Mouse (Mus musculus) B cell, adult 2 months (primary cell): ENCODE results near the gene Cage1.

ENCODE experiments used
- DNase-seq, 2 experiments: peaks; one replicate each; pipeline ENCODE4 v3.0.0; 2022

Gene Cage1

DNA sequence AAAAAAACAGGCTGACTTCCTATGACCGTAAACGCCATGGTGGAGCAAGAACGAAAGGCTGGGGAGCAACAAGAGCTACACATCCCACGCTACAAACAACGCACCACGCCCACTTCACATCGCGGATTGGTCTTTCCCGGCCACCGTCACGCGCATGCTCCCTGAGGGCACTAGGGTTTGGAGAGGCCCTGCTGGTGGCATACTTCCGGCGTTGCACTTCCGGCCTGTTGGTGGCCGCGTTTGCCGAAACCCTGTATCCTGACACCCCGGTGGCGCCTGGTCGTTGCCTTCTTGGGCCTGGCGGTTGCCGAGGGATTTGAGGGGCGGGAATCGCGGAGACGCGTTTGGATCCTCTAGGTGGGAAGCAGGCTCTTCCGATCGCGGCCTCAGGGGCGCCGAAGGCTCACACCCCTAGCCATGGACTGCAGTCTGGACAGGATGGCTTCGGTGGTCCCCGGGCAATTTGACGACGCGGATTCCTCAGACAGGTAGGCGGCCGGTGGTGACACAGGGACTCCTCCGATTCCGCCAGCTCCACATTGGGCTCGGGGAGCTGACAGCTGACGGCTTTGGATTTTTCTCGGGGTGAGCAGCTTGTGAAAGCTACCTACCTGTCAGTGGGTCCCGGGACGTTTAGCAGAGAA lies at the start of gene Cage1:
Gene Cage1, minus strand, starts transcription at position 26 of the 644 bp plus-strand sequence.
- DNase-seq = peak; percentile 97 to 98

DNA sequence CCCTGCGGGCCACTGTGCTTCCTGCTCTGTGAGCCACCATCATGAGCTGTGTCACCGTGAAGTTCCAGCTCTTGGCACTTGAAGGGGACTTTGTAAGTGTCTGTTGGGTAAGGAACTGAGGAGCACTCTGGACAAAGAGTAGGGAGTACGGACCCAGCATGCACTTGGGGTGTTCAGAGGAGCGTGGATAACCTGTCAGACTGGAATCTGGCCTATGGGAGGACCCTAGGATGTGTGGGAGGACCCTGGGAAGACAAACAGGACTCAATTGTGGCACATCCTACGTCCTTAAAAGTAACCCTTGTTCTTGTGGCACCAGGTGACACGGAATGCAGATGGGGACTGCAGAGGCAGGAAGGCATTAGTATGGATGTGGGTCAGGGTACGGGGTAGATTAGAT lies 44.3 kb upstream of the Cage1 start:
- no peak for DNase-seq

DNA sequence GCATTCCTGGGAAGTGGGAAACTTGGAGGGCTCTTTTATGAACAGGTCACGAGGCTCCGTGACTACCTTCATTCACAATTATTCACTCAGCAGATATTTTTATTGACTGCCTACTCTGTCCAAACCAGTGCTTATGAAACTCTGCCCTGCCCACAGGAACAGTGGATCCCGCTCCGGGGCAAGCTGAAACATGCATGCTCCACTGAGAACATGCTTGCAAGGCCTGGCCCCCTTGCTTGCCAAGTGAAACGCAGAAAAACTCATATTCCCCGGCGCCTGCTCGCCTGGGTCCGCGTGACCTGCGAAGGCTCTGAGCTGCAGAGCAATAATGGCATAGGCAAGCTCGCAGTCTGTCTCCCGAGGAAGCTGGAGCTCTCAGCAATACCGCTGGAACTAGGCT lies 43.9 kb upstream of the Cage1 start:
- DNase-seq = no peak

DNA sequence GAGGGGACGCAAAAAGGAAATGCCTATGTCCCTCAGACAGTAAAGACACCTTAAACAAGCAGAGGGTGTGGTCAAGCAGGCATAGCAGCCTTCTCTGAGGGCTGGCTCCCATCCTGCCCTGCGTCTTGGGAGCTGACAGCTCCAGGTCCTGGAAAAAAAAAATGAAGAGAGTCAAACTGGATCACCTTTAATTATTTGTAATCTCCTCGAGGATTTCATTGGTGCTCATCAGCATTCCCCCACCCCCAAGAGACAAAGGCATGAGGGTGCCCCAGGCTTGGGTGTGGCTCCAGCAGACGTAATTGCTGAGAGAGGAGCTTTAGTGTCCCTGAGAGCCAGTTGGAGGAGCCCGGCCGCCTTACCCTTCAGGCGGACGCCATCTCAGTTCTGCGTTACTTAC lies 43.1 kb upstream of the Cage1 start:
- no peak for DNase-seq

DNA sequence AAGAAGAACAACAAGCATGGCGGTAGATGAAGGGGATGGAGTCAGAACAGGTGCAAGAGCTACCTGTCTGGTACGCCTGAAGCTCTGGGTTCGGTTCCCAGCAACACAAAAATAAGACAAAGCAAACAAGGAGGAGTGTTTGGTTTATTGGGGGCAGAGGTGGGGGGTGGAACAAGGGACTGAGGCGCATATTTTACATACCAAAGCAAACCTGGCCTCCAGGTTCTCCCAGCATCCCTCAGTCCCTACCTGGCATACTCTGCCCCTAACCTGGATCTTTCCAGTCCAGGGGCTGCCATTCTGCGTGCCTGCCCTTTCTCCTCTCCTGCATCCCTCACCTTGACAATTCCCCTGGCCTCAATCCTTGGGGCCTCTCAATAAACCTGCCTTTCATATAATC lies 42.5 kb upstream of the Cage1 start:
- DNase-seq = no peak

DNA sequence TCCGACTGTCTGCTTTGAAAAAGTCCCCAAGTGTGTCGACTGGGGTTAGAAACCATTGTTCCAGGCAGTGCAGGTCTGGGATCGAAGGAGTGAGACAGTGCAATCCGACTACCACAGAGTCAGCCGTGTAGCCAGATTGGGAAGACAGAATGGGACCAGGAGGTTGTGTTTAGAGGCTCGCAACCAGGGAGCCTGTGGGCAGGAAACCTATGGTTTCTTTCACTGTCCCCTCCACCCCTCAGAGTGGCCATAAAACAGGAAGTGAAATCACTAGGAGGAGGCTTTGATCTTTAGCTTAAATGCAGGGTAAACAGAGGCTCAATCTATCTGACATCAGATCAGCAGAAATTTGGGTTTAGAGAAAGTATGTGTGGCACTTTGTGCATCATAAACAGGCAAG lies 42.0 kb upstream of the Cage1 start:
- DNase-seq = peak; percentile 12 to 23

DNA sequence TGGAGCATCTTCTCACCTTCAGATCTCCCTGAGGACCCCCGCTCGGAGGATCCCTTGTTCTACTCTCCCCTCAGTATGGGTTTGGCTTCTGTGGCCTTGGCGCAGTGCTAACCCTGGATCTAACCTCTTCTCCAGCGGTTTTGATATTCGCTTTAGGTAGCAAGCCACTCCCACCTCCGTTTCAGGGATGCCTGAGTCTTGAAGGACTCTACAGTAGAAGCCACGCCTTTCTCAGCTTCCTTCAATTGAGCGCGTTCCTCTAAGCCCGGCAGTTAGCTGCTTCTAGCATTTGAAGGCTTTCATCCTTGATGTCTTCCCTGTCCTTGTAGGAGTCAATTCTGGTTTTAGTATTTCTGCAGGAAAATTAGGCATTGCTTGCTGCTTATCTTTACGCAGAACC lies 40.2 kb upstream of the Cage1 start:
- DNase-seq = peak; percentile 3 to 12

DNA sequence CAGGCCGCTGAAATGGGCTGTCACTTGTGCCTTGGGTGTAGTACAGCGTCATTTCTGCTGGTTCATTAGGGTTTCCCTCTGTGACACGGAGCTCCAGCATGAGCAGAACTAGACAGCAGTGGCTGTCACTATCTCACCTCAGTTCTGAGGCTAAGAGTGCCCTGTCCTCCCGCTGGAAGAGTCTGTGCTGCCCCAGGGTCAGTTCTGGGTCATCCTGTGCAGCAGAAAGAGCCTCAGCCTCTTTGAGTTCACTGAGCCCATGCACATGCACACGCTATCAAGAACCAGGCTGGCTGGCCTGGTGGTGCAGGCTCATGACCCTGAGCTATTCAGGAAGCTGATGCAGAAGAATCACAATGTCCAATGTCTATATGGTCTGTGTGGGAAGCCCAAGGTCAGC lies 37.5 kb upstream of the Cage1 start:
- DNase-seq = no peak

DNA sequence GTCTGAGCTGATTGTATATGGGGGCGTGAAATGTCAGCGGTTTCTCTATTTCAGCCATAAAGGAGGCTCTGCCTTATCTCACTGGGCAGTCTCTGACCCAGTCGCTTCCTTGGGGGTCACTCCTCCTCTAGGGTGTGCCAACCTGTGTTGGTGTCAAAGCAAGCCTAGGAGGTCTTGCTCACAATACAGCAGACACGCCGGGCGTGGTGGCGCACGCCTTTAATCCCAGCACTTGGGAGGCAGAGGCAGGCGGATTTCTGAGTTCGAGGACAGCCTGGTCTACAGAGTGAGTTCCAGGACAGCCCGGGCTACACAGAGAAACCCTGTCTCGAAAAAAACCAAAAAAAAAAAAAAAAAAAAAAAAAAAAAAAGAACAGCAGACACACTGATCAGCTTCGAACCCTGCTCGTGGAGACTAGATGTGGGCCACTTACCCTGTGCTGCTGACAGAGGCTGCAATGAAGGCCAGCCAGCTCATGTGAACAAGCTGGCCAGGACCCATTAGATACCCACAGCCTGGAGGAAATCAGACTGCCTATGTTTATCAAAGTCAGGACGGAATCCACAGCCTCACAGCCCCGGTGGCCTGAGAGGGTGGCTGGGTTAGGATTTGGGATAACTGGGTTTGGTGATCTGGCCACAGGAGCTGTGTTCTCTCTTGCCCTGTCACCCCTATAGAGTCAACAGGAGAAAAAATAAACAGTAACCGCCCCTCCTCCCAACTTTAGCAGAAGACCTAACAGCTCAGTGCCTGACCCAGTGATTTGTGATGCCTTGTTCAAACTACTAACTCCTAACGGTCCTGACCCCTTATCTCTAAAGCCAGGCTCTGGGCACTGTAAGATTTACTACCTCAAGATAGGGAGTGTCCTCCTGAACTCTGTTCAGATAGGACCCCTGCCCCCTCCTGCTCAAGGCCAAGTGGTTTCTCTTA lies 36.8 kb upstream of the Cage1 start:
- no peak for DNase-seq

DNA sequence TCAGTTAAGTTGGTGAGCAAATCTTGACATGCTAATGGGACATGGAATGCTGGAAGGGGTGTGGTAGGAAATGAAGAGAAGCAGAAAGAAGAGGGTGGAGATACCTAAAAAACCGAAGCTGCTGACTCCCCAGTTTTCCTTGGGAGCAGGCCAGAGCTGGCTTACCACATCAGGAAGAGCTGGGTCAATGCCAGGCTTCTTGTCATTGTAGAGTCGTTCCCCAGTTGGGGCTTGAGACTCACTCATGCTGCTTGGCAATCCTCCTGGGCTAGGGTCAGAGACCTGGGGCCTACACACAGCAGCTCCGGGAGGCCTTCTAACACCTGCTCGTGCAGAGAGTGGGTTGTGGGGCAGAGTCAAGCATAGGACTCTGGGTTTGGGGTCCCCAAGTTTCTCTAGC lies 34.1 kb upstream of the Cage1 start:
- DNase-seq = no peak

DNA sequence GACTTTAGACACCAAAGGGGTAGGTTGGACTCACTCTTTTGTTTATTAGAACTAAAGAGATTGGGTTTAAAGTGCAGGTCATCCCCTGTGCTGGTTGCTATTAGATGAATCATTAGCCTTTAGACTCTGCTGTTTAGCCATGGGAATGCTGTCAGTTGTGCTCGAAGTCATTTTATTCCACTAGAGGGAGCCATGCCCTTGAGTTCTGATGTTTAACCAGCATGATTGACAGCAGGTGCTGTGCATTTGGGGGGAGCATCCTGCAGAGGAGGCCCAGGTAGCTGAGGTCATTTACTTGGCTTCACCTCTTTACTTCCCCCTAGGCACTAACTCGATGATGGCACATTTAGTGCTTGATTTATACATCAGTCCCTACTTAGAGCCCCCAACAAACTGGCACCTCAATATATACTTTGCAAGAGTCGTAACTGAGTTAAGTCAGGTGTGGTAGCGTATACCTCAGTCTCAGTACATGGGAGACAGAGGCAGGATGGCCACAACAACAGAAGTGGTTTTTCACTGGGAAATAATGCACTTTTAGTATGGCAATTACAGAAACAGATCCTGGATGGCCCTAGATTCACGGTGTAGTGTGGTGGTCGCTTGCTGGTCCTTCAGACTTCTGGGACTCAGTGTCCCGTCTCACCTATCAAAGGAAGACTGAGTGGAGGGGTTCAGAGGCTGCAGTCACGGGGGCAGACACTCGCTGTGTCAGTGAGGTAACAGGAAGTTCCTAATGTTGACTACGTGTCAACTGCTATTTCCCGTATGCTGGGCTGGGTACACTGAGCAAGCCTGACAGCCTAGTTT lies 28.2 kb upstream of the Cage1 start:
- DNase-seq = peak; percentile 53 to 63

DNA sequence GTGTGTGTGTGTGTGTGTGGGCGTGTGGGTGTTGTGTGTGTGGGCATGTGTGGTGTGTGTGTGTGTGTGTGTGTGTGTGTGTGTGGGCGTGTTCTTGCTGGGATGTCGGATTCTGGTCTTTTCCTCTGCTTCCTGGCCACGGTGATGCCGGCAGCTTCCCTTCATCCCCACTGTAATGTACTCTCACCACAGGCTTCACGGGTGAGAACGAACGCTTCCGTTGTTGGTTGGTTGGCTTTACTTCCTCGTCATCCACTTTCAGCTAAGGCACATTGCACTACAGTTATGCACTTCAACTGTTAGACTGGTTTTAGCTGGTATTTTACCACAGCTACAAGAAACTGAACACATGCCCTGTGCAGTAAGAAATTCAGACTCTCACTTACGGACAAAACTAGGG lies 25.8 kb upstream of the Cage1 start:
- peak in 1 of 2 experiments; percentile 12 for DNase-seq

DNA sequence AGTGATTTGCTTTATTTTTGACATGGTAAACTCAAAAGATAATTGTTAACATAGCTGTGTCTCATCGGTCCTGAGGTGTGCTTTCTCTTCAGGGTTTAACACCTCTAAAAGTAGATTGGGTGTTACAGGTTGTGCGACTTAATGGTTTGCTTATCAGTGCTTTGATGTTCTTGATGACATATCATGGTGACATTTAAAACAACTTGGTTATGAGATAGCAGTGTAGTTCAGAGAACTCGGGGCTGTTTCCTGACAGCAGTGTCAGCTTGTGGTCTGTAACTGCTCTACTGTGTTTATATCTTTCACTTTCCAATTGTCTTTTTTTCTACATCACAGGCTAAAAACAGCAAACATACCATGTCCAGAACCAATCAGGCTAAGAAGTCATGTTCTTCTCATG lies 13.0 kb upstream of the Cage1 start:
- no peak for DNase-seq

DNA sequence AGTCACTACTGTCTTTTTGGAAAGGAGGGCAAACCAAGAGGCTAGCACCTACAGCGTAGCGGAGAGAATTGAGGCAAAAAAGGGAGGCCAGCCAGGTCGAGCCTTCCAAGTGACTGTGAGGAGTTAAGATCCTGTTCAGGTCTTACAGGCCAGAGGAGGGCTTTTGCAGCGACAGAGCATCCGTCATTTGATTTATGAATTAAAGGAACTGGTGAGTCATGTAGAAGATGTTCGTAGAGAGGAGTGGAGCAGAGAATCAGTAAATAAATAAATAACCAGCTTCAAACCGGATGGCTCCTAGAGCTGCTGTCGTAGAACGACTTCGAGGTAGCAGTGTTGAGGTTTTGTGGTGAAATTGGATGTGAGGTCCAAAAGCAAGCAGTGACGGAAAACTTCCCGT lies 942 bp upstream of the Cage1 start:
- peak; percentile 34 to 42 for DNase-seq

DNA sequence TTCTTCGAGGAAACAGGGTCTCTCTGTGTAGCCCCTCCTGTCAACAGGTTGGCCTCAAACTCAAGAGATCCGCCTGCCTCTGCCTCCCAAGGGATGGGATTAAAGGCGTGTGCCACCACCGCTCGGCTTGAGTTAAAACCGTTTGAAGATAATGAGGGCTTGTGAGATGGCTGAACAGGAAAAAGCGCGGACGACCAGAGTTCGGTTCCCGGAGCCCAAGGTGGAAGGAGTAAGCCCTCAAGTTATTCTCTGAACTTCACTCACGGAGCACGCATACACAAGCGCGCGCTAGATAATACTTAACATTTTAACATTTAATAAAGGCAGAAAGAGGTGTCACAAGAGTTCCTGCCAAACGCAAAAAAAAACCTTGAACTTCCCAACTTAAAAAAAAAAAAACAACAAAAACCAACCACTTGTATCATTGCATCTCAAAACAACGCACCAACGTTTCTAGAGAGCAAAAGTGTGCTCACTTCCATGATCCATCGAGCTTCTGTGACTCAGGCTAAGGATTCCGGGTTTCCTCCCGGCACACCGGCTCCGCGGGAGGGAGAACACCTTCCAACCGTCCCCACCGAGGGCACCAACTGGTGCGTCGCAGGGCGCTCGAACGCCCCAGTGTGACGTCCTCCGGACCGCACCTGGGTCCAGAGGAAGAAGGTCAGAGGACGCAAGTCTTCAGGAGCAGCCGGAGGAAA lies 376 bp downstream of the Cage1 start, which contains the start of gene Riok1:
Gene Riok1, plus strand, starts transcription at position 653 of the 701 bp plus-strand sequence.
- DNase-seq = peak; percentile 31 to 34

DNA sequence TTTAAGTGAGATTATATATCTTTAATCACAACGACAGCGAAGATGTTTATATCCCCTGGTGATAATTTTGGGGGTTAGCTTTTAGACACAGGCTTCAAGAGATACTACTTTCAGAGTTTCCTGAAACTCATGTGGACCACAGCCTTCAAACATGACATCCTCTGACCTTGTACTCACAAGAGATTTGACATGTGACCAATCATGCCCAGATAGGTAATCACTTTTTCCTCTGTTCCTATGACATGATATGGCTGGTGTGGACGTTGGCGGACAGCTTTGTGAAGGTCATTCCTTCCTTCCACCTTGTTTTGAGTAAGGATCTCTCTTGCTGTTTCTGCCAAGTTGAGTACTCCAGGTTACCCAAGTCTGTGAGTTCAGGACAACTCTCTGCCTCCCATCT lies 8.5 kb downstream of the Cage1 start:
- peak; percentile 3 to 7 for DNase-seq

DNA sequence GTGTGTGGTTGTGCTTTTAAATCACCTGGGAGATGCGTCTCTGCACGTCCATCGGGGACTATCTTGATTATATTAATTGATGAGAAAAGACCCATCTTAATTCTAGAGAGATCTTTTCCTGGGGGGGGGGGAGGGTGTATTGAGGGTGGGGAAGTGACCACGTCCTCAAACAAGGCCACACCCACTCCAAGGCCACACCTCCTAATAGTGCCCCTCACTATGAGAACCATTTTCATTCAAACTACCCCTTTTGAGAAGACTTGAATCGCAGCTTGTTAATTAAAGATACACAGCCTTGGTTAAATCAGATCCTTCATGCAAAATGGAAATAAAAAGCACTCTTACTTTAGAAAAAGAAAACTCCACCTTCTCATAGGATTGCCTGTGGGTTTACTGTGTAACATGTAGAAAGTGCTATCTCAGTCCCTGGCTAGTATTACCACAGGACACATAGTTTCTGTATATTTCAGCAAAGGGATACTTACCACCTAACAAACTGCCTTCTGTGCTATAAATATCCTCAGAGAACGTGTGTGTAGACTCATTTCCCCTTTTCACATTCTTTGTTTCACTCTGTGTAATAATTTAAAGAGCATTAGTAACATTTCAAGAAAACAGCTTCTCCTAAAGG lies 9.1 kb downstream of the Cage1 start:
- peak; percentile 14 to 33 for DNase-seq

DNA sequence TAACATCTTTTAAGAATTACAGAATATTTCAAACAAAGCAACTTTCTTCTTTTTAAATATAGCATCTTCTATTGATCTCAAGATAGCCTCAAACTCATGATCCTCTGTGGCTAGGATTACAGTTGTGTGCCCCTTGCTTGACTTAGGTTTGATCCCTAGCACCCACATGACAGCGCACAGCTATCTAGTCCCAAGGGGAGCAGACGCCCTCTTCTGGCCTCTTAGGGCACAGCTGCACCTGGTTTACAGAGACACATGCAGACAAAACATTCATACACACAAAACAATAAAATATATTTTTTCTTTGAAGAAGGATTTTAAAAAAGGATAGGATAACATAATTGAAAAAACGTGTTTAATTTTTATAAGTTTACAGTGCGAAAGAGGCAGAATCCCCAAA lies 11.0 kb downstream of the Cage1 start:
- DNase-seq = peak; percentile 50 to 56

DNA sequence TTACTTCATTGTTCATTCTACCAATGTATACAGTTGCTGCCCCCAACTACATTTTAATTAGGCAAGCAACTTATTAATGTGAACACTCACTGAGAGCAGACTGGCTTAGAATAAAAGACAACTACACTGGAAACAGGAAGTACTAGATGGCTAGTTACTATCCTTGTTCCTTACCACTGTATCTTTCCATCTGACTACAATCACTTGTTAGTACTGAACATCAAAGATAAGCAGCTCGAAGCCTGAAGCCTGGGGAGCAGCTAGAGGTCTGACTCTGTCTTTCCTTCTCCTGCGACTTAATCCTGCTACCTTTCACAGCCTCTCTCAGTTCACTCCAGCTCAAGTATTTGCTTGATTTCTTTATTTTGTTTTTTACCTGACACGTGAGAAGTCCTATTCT lies 18.1 kb downstream of the Cage1 start:
- DNase-seq = no peak

DNA sequence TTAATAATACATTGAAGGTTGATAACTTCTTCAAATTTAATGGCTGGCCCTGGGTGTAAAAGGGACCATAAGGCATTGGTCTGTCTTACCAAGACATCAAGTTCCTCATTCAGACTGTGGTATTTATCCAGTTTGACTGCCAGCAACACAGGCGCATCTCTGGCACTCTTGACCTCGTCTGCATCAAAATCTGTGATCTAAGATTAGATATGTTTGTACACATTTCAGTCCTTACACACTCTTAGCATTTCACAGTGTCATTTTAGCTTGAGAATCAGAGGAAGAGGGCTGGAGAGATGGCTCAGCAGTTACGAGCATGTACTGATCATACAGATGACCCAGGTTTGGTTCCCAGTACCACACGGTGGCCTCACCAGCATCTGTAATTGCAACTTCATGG lies 21.3 kb downstream of the Cage1 start:
- DNase-seq = no peak

DNA sequence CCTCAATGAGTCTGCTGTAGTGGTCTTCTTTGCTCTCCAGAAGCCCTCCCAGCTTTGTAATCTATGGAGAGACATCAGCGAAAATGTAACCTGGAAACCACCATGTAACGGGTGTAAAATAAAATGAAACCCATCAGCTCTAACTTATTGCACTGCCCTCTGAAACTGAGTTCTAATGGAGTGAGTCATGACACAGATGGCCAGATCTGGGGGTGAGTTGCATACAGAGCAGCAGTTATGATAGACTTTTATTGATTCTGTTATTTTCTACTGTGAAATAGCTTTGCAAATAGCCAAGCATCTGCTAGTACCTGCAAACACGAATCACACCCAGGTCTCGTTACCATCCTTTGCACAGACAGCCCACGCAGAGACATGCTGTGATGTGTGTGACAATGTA lies 24.4 kb downstream of the Cage1 start:
- DNase-seq = no peak

DNA sequence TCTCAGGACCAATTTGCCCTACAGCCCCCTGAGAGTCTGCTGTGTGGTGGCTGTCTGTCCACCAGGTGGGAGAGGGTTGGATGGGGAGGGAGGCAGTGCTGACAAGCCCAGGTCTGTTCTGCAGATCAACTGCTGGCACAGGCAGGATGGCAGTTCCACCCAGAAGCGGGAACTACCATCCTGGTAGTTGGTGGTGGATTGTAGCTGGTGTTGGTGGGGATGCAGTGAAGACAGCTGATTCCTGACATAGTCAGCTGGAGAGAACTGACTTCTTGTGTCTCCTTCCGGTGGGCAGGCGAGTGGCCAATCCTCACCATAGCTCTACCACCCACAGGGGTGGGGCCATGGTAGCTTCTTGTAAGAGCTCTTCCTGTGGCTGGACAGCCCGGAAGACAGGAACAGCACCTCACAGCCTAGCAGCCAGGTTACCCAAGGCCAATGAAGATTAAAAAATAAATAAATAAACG lies 26.4 kb downstream of the Cage1 start:
- peak; percentile 27 to 28 for DNase-seq
